ENCODE assay signal across 8 mouse cellular contexts in the genomic region with DNA sequence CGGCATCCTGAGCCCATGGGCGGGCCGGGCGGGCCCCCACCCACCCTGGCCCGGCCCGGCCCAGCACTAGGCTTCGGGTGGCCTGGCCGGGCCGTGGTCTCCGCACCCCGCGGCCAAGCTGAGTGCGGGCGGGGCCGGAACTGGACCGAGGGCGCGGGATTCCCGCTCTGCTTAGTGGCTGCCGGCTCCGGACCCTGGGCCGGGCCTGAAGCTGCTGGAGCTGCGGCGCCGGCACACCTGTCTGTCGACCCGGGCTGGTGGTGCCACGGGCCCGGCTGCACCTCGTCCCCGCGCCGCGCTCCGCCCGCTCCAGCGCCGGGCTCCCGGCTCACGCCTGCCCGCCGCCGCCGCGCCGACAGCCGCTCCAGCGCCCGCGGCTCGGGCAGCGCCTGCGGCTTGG. TPM values are rescaled to one million over a fixed set of nuclear protein-coding genes. Genes with fewer than 3 reads are reported as not detected.
A peak's percentile ranks its signal among the peaks of the same experiment; 100 is the strongest.
DNase-seq lines count a peak whose midpoint lies in the region; ATAC-seq and TF ChIP-seq lines count a peak whose summit lies in the region.

A gene (minus strand): TSS at position 327 of the 400 bp plus-strand sequence.

- no peak for TF ChIP-seq EP300 in heart, postnatal 0 days (IDR thresholded peaks at IDR 0.05; ENCODE audit: low read depth)
- no peak for TF ChIP-seq EP300 in stomach, postnatal 0 days (optimal IDR thresholded peaks at IDR 0.05)

- under 1% methylated on average over 30 of the region's 53 CpGs for WGBS in heart, postnatal 0 days
- under 1% methylated on average over 30 of the region's 53 CpGs for WGBS in limb, embryonic 11.5 days
- WGBS in stomach, postnatal 0 days, result 2% methylated on average over 29 of the region's 53 CpGs

- H3K4me1 ChIP-seq in heart, postnatal 0 days (ENCODE audit: control insufficient read depth, insufficient read depth), result peaks cover 31% of the 10 kb centered on the region
- H3K4me1 ChIP-seq in limb, embryonic 11.5 days (ENCODE audit: control insufficient read depth, insufficient read depth, low read length), result peaks cover 25% of the 10 kb centered on the region
- peaks cover 4% of the 10 kb centered on the region for H3K4me1 ChIP-seq in stomach, postnatal 0 days (replicated peaks; ENCODE audit: control insufficient read depth, insufficient read depth)

- no peak for TF ChIP-seq CTCF in brain, embryonic 14.5 days (IDR thresholded peaks at IDR 0.05; ENCODE audit: borderline replicate concordance, extremely low read depth, insufficient read depth, insufficient read length)
- no peak for TF ChIP-seq CTCF in heart, postnatal 0 days (IDR thresholded peaks at IDR 0.05; ENCODE audit: low read depth)
- TF ChIP-seq CTCF in stomach, postnatal 0 days (IDR thresholded peaks at IDR 0.05; ENCODE audit: low read depth), result no peak

- TF ChIP-seq POLR2A in brain, embryonic 14.5 days (IDR thresholded peaks at IDR 0.05; ENCODE audit: borderline replicate concordance, extremely low read depth, insufficient read depth, insufficient read length, poor library complexity, severe bottlenecking), result no peak

- DNase-seq in left cerebral cortex, adult 18-20 months (ENCODE audit: low spot score in 2 of 2), result no peak
- DNase-seq in left cerebral cortex, adult 11 months (ENCODE audit: low spot score), result no peak
- no peak for DNase-seq in brain, embryonic 14.5 days (ENCODE audit: low read depth)
- DNase-seq in heart, postnatal 0 days (ENCODE audit: low spot score), result no peak
- no peak for DNase-seq in limb, embryonic 11.5 days (ENCODE audit: low spot score)
- no peak for DNase-seq in stomach, postnatal 0 days (ENCODE audit: low spot score)
- no peak for DNase-seq in yolk sac, embryonic 10.5 days (ENCODE audit: low spot score)
- no peak for DNase-seq in embryo, embryonic 11 days

- peak; percentile 1; the same call in 1 of the 2 replicates for ATAC-seq in heart, postnatal 0 days (ENCODE audit: insufficient read depth, low read depth)
- peak; percentile 15 for ATAC-seq in limb, embryonic 11.5 days (ENCODE audit: insufficient number of reproducible peaks, low FRiP score, low TSS enrichment, low read depth)
- ATAC-seq in stomach, postnatal 0 days (ENCODE audit: low FRiP score, low TSS enrichment), result peak; percentile 12

- H3K27ac ChIP-seq in heart, postnatal 0 days (ENCODE audit: low read depth), result peak within 1 kb of the TSS; percentile 98
- peak within 1 kb of the TSS; percentile 79 for H3K27ac ChIP-seq in limb, embryonic 11.5 days (replicated peaks; ENCODE audit: low read depth, low read length)
- H3K27ac ChIP-seq in stomach, postnatal 0 days (replicated peaks), result peak within 1 kb of the TSS; percentile 92

- H3K4me2 ChIP-seq in heart, postnatal 0 days (ENCODE audit: low read depth, low read length), result peak within 1 kb of the TSS; percentile 79
- H3K4me2 ChIP-seq in limb, embryonic 11.5 days (ENCODE audit: low read depth, severe bottlenecking), result peak within 1 kb of the TSS; percentile 91
- H3K4me2 ChIP-seq in stomach, postnatal 0 days (replicated peaks; ENCODE audit: low read depth), result peak within 1 kb of the TSS; percentile 84

- H3K27me3 ChIP-seq in heart, postnatal 0 days (ENCODE audit: control insufficient read depth, insufficient read depth, low read length), result no peaks in the 10 kb centered on the region
- peaks cover 26% of the 10 kb centered on the region for H3K27me3 ChIP-seq in limb, embryonic 11.5 days (ENCODE audit: control insufficient read depth, insufficient read depth, low read length)
- H3K27me3 ChIP-seq in stomach, postnatal 0 days (ENCODE audit: control insufficient read depth, insufficient read depth, low read length), result no peaks in the 10 kb centered on the region; the same call in 1 of the 2 replicates

- peak within 1 kb of the TSS; percentile 95 for H3K9ac ChIP-seq in heart, postnatal 0 days (replicated peaks; ENCODE audit: low read depth, low read length)
- H3K9ac ChIP-seq in limb, embryonic 11.5 days (ENCODE audit: low read length), result peak within 1 kb of the TSS; percentile 59
- peak within 1 kb of the TSS; percentile 71 for H3K9ac ChIP-seq in stomach, postnatal 0 days (ENCODE audit: low read length)

- H3K36me3 ChIP-seq in heart, postnatal 0 days (replicated peaks; ENCODE audit: control insufficient read depth, insufficient read depth, low read length), result peaks cover 15% of the 10 kb centered on the region; the same call in 1 of the 2 replicates
- no peaks in the 10 kb centered on the region for H3K36me3 ChIP-seq in limb, embryonic 11.5 days (ENCODE audit: control insufficient read depth, insufficient read depth, low read length)
- H3K36me3 ChIP-seq in stomach, postnatal 0 days (ENCODE audit: control insufficient read depth, insufficient read depth, low read length), result no peaks in the 10 kb centered on the region

- H3K4me3 ChIP-seq in heart, postnatal 0 days (ENCODE audit: low read depth, low read length), result peak within 1 kb of the TSS; percentile 81
- H3K4me3 ChIP-seq in limb, embryonic 11.5 days (ENCODE audit: low read depth, low read length), result peak within 1 kb of the TSS; percentile 50
- H3K4me3 ChIP-seq in stomach, postnatal 0 days (ENCODE audit: low read depth, low read length), result peak within 1 kb of the TSS; percentile 67

- no peaks in the 10 kb centered on the region for H3K9me3 ChIP-seq in heart, postnatal 0 days (replicated peaks; ENCODE audit: control insufficient read depth, low read length)
- no peaks in the 10 kb centered on the region for H3K9me3 ChIP-seq in limb, embryonic 11.5 days (ENCODE audit: control insufficient read depth, low read length)
- H3K9me3 ChIP-seq in stomach, postnatal 0 days (ENCODE audit: control insufficient read depth, low read length), result no peaks in the 10 kb centered on the region

RNA-seq across cellular contexts. Expression of the gene that starts here (rescaled TPM):
- total RNA-seq in left cerebral cortex, adult 18-20 months (2021), result 10 to 100 TPM; 29.6 to 36.2 TPM
- polyA plus RNA-seq in brain, embryonic 14.5 days (2012; rRNA removed), result 58.9 and 61.1 TPM in 2 replicates
- 86.1 and 120 TPM in 2 replicates for total RNA-seq in heart, postnatal 0 days (2014; rRNA removed; ENCODE audit: low replicate concordance)
- 29.4 and 32.1 TPM in 2 replicates for polyA plus RNA-seq in heart, postnatal 0 days (2015; fragmentation: Nextera tagmentation; extraction: Ambion mirVana)
- polyA plus RNA-seq in limb, embryonic 11.5 days (2014; fragmentation: Nextera tagmentation; extraction: Ambion mirVana), result 6.7 and 7.1 TPM in 2 replicates
- 3.7 and 3.8 TPM in 2 replicates for polyA plus RNA-seq in stomach, postnatal 0 days (2015; fragmentation: Nextera tagmentation; extraction: Ambion mirVana)
